Mouse (Mus musculus): ENCODE measurements around the gene Arhgap35. TPM values are rescaled to one million over a fixed set of nuclear protein-coding genes. Genes with fewer than 3 reads are reported as not detected.
"Not testable (repeated sequence)": the region's sequence is repeated elsewhere in the genome, so short reads cannot be mapped to it uniquely, and the experiment has no call there.

The Arhgap35 gene
- total RNA-seq (2021), result 100 to 1,000 TPM; 129 to 133 TPM
- long read RNA-seq, experiment 1, full-length matches to known transcripts, result 4 of 49 reads
- long read RNA-seq, experiment 1, partial matches to known transcripts, result 9 of 49 reads
- long read RNA-seq, experiment 1, other reads (novel, unspliced or antisense), result 36 of 49 reads
- long read RNA-seq, experiment 2, full-length matches to known transcripts, result 2 of 40 reads
- long read RNA-seq, experiment 2, partial matches to known transcripts, result 7 of 40 reads
- long read RNA-seq, experiment 2, other reads (novel, unspliced or antisense), result 31 of 40 reads

GRCm38 (mm10) chr7:16614888-16615715 lies at the start of gene Arhgap35:
Gene Arhgap35, minus strand, starts transcription at chr7:16614993.
- peak; percentile 99 to 100 for DNase-seq (ENCODE audit: low spot score in 2 of 2)

- DNase-seq (ENCODE audit: low spot score in 2 of 2), result no peak
Observed at GRCm38 (mm10) chr7:16644260-16644659, 29.5 kb upstream of the Arhgap35 start.

GRCm38 (mm10) chr7:16643106-16643505 lies 28.3 kb upstream of the Arhgap35 start:
- DNase-seq (ENCODE audit: low spot score in 2 of 2), result not testable (repeated sequence)

GRCm38 (mm10) chr7:16639028-16639427 lies 24.2 kb upstream of the Arhgap35 start:
- no peak for DNase-seq (ENCODE audit: low spot score in 2 of 2)

GRCm38 (mm10) chr7:16635116-16635515 lies 20.3 kb upstream of the Arhgap35 start:
- DNase-seq (ENCODE audit: low spot score in 2 of 2), result no peak

GRCm38 (mm10) chr7:16633913-16634312 lies 19.1 kb upstream of the Arhgap35 start:
- DNase-seq (ENCODE audit: low spot score in 2 of 2), result not testable (repeated sequence)

- DNase-seq (ENCODE audit: low spot score in 2 of 2), result no peak
Observed at GRCm38 (mm10) chr7:16631932-16632331, 17.1 kb upstream of the Arhgap35 start.

GRCm38 (mm10) chr7:16631025-16631424 lies 16.2 kb upstream of the Arhgap35 start:
- DNase-seq (ENCODE audit: low spot score in 2 of 2), result no peak

- peak; percentile 47 to 70 for DNase-seq (ENCODE audit: low spot score in 2 of 2)
Observed at GRCm38 (mm10) chr7:16629598-16630296, 15.0 kb upstream of the Arhgap35 start.

- peak; percentile 65 to 78 for DNase-seq (ENCODE audit: low spot score in 2 of 2)
Observed at GRCm38 (mm10) chr7:16628096-16628771, 13.4 kb upstream of the Arhgap35 start.

GRCm38 (mm10) chr7:16623687-16624086 lies 8.9 kb upstream of the Arhgap35 start:
- no peak for DNase-seq (ENCODE audit: low spot score in 2 of 2)

GRCm38 (mm10) chr7:16623131-16623530 lies 8.3 kb upstream of the Arhgap35 start:
- no peak for DNase-seq (ENCODE audit: low spot score in 2 of 2)

GRCm38 (mm10) chr7:16621066-16621622 lies 6.4 kb upstream of the Arhgap35 start:
- no peak for DNase-seq (ENCODE audit: low spot score in 2 of 2)

GRCm38 (mm10) chr7:16618661-16619211 lies 3.9 kb upstream of the Arhgap35 start:
- DNase-seq (ENCODE audit: low spot score in 2 of 2), result peak; percentile 47 to 61

GRCm38 (mm10) chr7:16617045-16617444 lies 2.3 kb upstream of the Arhgap35 start:
- DNase-seq (ENCODE audit: low spot score in 2 of 2), result peak; percentile 65 to 76

GRCm38 (mm10) chr7:16614171-16614887 lies 464 bp downstream of the Arhgap35 start:
- peak in 1 of 2 experiments; percentile 54 for DNase-seq (ENCODE audit: low spot score in 2 of 2)

- DNase-seq (ENCODE audit: low spot score in 2 of 2), result peak in 1 of 2 experiments; percentile 23
Observed at GRCm38 (mm10) chr7:16613461-16614170, 1.2 kb downstream of the Arhgap35 start.

- DNase-seq (ENCODE audit: low spot score in 2 of 2), result no peak
Observed at GRCm38 (mm10) chr7:16610345-16610744, 4.4 kb downstream of the Arhgap35 start.

GRCm38 (mm10) chr7:16608961-16609360 lies 5.8 kb downstream of the Arhgap35 start:
- DNase-seq (ENCODE audit: low spot score in 2 of 2), result no peak
